Mouse (Mus musculus): ENCODE data around the gene Srsf5. TPM values are rescaled to one million over a fixed set of nuclear protein-coding genes. Genes with fewer than 3 reads are reported as not detected.
A peak's percentile ranks its signal among the peaks of the same experiment; 100 is the strongest.

The Srsf5 gene
- polyA plus RNA-seq, 1 experiment from 2014 or later, result 379 TPM

DNA sequence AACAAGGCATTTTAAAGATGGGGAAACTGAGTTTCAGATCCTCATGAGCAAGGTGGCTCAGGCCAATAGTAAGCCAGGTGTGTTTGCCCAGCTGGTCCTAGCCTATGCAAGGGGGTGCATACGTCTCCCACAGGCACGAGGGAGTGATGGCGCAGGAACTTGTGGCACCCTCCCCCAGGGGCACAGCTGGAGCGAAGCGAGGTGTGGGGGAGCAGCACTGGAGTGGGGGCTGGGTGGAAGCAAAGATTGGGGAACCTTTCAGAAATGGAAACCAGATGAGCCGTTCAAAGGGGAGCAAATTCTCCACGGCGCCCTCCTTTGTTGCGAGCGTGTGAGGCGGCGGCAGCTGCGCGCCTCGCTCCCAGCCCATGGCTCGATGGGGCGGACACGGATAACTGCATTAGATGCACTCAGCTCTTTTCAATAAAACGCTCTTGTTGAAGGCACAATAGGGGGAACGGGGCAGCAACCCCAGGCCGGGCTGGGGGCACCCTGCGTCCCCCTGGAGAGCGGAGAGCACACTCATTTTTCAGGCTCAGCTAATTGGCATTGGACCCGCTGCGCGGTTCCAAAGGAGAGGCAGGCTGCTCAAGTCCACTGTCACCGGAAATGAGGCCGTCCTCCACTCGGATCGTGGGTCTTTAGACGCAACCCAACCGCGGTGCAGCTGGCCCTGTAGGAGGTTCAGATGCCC is 53.4 kb downstream of the Srsf5 start:
- WGBS, result 2% methylated on average over 33 of the region's 33 CpGs
- H3K9ac ChIP-seq (replicated peaks), result 0 out of 2 replicates have a peak overlapping the region, but pooled peaks have one; percentile 6

More for the DNA sequence above, 53.4 kb downstream of the Srsf5 start:
- no peak for ATAC-seq (ENCODE audit: low FRiP score)
- Histone ChIP-seq H3K27me3 (replicated peaks) (peaks cover 11% of the 10 kb centered on the region; the same call in 1 of the 2 replicates), H3K4me2 (peak overlapping the region; percentile 47), H3K27ac (replicated peaks) (no peak overlapping the region), H3K9me3 (replicated peaks) (no peaks in the 10 kb centered on the region), H3K4me1 (peaks cover 9% of the 10 kb centered on the region), H3K4me3 (replicated peaks) (peak overlapping the region; percentile 29), H3K36me3 (no peaks in the 10 kb centered on the region)

Other genes with a start within 250 kb of the Srsf5 start
- 1.5 and 2.1 TPM in 2 replicates for gene Ccdc177, start 184.8 kb upstream of the Srsf5 start, polyA plus RNA-seq (2015; fragmentation: Nextera tagmentation; extraction: Ambion mirVana)
- 9.1 and 11.9 TPM in 2 replicates for gene Susd6, start 155.0 kb upstream of the Srsf5 start, polyA plus RNA-seq (2015; fragmentation: Nextera tagmentation; extraction: Ambion mirVana)
- gene Slc10a1, start 23.2 kb downstream of the Srsf5 start, polyA plus RNA-seq (2015; fragmentation: Nextera tagmentation; extraction: Ambion mirVana), result 0.63 and 0.67 TPM in 2 replicates
- gene Smoc1, start 81.3 kb downstream of the Srsf5 start, polyA plus RNA-seq (2015; fragmentation: Nextera tagmentation; extraction: Ambion mirVana), result 13.1 and 15.1 TPM in 2 replicates